Mouse (Mus musculus): ENCODE measurements around the gene Fads3. TPM values are rescaled to one million over a fixed set of nuclear protein-coding genes. Genes with fewer than 3 reads are reported as not detected.

Fads3 gene
- polyA plus RNA-seq, 2 experiments, result 10.6 to 40.8 TPM

DNA sequence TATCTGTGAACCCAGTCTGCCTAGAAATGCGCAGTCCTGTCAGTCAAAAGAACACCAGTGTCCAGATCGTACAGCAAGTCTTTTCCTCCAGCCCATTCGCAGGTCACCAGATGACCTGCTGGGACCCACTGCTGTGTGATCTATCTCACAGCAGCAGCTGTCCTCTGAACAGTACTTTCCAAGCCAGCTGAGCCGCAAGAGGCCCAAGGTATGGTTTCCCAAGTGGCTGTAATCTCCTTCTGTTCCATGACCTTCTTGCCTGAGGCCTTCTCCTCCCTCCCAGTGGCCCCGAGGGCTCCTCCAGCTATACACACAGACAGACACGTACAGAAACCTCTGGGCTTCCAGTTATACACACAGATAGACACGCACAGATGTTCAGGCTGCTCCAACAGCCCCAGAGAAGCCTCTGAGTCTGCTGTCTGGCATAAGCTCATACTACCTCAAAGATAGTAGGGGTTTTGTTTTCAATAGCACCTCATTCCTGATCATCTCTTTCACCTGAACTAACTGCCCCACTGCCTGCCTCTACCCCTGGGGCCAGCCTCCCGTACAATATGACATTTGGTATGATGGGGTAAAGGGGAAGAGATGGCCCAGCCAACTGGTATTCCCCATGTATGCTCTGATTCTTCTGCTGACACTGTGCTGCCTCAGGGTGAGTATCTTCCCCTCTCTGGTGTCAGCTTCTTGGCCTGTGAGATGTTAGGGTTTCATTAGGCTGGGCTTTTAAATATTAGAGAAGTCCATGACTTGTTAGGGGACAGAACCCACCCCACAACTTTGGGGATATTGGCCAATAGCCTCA lies 19.6 kb downstream of the Fads3 start:
- no peak overlapping the region for H3K4me2 ChIP-seq (replicated peaks; ENCODE audit: low read depth, low read length, severe bottlenecking)
- peaks cover 57% of the 10 kb centered on the region for H3K36me3 ChIP-seq (ENCODE audit: control insufficient read depth, insufficient read depth, low read length)
- H3K27me3 ChIP-seq (ENCODE audit: control insufficient read depth, insufficient read depth, low read length), result no peaks in the 10 kb centered on the region
- DNase-seq (ENCODE audit: low spot score), result no peak
- H3K4me1 ChIP-seq (ENCODE audit: control insufficient read depth, insufficient read depth, low read length), result peaks cover 10% of the 10 kb centered on the region
- TF ChIP-seq POLR2A (IDR thresholded peaks at IDR 0.05; ENCODE audit: borderline replicate concordance, extremely low read depth, insufficient read depth, insufficient read length), result no peak
- H3K9ac ChIP-seq (ENCODE audit: low read depth, low read length, severe bottlenecking), result no peak overlapping the region
- ATAC-seq (ENCODE audit: low FRiP score, low read depth), result no peak
- no peak overlapping the region for H3K4me3 ChIP-seq (replicated peaks; ENCODE audit: low read length)
- 57% methylated on average over 8 of the region's 8 CpGs for WGBS
- no peak overlapping the region for H3K27ac ChIP-seq (replicated peaks; ENCODE audit: low read depth, low read length)
- H3K9me3 ChIP-seq (ENCODE audit: control insufficient read depth, low read length), result no peaks in the 10 kb centered on the region

DNA sequence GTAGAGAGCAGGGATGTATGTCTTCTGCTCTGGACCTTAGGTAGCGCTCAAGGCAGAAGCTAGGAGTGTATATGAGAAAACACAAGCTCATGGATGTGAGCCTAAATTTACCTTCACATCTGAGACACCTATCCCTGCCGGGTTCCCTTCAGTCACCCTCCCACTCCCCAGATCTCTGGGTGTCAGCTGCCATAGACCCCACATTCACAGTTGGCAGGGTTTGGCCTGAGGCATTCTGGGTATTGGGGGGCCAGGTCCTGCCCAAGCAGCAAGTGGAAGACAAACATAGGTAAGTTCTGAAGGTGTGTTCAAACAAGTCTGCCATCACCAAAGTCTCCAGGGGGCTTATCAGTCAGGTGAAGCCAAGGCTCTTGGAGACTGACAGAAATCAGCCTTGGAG lies 20.3 kb downstream of the Fads3 start:
- ATAC-seq (ENCODE audit: low FRiP score, low read depth) (no peak), DNase-seq (ENCODE audit: low spot score) (no peak)
- no peak overlapping the region for H3K4me2 ChIP-seq (replicated peaks; ENCODE audit: low read depth, low read length, severe bottlenecking)
- peaks cover 10% of the 10 kb centered on the region for H3K4me1 ChIP-seq (ENCODE audit: control insufficient read depth, insufficient read depth, low read length)
- no peak overlapping the region for H3K4me3 ChIP-seq (replicated peaks; ENCODE audit: low read length)
- 97% methylated on average over 2 of the region's 2 CpGs for WGBS
- H3K9ac ChIP-seq (ENCODE audit: low read depth, low read length, severe bottlenecking), result no peak overlapping the region
- H3K9me3 ChIP-seq (ENCODE audit: control insufficient read depth, low read length), result no peaks in the 10 kb centered on the region
- no peak for TF ChIP-seq POLR2A (IDR thresholded peaks at IDR 0.05; ENCODE audit: borderline replicate concordance, extremely low read depth, insufficient read depth, insufficient read length)
- peaks cover 57% of the 10 kb centered on the region for H3K36me3 ChIP-seq (ENCODE audit: control insufficient read depth, insufficient read depth, low read length)
- no peaks in the 10 kb centered on the region for H3K27me3 ChIP-seq (ENCODE audit: control insufficient read depth, insufficient read depth, low read length)
- no peak overlapping the region for H3K27ac ChIP-seq (replicated peaks; ENCODE audit: low read depth, low read length)

DNA sequence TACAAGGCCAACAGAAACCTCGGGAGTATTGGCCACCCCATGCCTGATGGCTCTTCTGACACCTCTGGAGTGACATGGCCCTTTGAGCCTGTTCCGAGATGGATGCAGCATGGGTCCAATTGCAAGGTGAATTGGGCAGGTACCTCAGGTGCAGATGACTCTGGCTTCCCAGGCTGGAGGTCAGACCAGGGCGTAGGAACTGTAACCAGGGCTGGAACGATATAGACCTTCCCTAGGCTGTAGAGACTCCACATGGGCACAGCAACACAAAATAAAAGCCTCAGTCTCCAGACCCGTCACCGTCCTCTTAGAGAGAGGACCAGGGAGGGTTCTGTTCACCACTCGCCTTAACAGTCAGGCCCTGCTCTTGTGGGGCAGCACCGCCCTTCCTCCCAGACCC lies 20.9 kb downstream of the Fads3 start:
- H3K4me3 ChIP-seq (replicated peaks; ENCODE audit: low read length), result no peak overlapping the region
- DNase-seq (ENCODE audit: low spot score) (no peak), ATAC-seq (ENCODE audit: low FRiP score, low read depth) (no peak)
- H3K4me1 ChIP-seq (ENCODE audit: control insufficient read depth, insufficient read depth, low read length), result peaks cover 8% of the 10 kb centered on the region
- H3K36me3 ChIP-seq (ENCODE audit: control insufficient read depth, insufficient read depth, low read length), result peaks cover 62% of the 10 kb centered on the region
- H3K27me3 ChIP-seq (ENCODE audit: control insufficient read depth, insufficient read depth, low read length), result no peaks in the 10 kb centered on the region
- no peak overlapping the region for H3K4me2 ChIP-seq (replicated peaks; ENCODE audit: low read depth, low read length, severe bottlenecking)
- no peak overlapping the region for H3K9ac ChIP-seq (ENCODE audit: low read depth, low read length, severe bottlenecking)
- no peak overlapping the region for H3K27ac ChIP-seq (replicated peaks; ENCODE audit: low read depth, low read length)
- 87% methylated on average over 8 of the region's 8 CpGs for WGBS
- H3K9me3 ChIP-seq (ENCODE audit: control insufficient read depth, low read length), result no peaks in the 10 kb centered on the region
- no peak for TF ChIP-seq POLR2A (IDR thresholded peaks at IDR 0.05; ENCODE audit: borderline replicate concordance, extremely low read depth, insufficient read depth, insufficient read length)

DNA sequence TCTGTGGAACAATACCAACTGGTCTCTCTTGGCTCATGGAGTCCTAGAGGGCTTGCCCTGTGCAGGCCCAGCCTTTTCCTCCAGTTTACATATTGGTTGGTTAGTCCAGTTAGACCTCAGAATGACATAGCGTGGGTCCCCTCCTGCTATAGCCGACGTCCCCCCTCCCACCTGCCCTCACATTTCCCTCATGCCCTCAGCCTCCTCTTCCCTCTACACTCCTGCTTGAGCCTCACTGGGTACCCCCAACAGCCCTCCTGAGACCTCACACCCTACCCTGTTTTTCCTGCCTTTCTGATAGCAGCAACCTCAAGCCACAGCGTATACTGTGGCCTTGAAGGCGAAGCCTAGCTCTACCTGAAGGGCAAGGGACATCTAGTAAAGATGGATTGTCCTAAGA lies 21.5 kb downstream of the Fads3 start:
- H3K4me3 ChIP-seq (replicated peaks; ENCODE audit: low read length), result no peak overlapping the region
- ATAC-seq (ENCODE audit: low FRiP score, low read depth) (no peak), DNase-seq (ENCODE audit: low spot score) (no peak)
- 92% methylated on average over 5 of the region's 5 CpGs for WGBS
- no peaks in the 10 kb centered on the region for H3K27me3 ChIP-seq (ENCODE audit: control insufficient read depth, insufficient read depth, low read length)
- peaks cover 68% of the 10 kb centered on the region for H3K36me3 ChIP-seq (ENCODE audit: control insufficient read depth, insufficient read depth, low read length)
- no peak overlapping the region for H3K4me2 ChIP-seq (replicated peaks; ENCODE audit: low read depth, low read length, severe bottlenecking)
- no peak for TF ChIP-seq POLR2A (IDR thresholded peaks at IDR 0.05; ENCODE audit: borderline replicate concordance, extremely low read depth, insufficient read depth, insufficient read length)
- H3K9ac ChIP-seq (ENCODE audit: low read depth, low read length, severe bottlenecking), result no peak overlapping the region
- H3K9me3 ChIP-seq (ENCODE audit: control insufficient read depth, low read length), result no peaks in the 10 kb centered on the region
- H3K4me1 ChIP-seq (ENCODE audit: control insufficient read depth, insufficient read depth, low read length), result peaks cover 3% of the 10 kb centered on the region
- no peak overlapping the region for H3K27ac ChIP-seq (replicated peaks; ENCODE audit: low read depth, low read length)

DNA sequence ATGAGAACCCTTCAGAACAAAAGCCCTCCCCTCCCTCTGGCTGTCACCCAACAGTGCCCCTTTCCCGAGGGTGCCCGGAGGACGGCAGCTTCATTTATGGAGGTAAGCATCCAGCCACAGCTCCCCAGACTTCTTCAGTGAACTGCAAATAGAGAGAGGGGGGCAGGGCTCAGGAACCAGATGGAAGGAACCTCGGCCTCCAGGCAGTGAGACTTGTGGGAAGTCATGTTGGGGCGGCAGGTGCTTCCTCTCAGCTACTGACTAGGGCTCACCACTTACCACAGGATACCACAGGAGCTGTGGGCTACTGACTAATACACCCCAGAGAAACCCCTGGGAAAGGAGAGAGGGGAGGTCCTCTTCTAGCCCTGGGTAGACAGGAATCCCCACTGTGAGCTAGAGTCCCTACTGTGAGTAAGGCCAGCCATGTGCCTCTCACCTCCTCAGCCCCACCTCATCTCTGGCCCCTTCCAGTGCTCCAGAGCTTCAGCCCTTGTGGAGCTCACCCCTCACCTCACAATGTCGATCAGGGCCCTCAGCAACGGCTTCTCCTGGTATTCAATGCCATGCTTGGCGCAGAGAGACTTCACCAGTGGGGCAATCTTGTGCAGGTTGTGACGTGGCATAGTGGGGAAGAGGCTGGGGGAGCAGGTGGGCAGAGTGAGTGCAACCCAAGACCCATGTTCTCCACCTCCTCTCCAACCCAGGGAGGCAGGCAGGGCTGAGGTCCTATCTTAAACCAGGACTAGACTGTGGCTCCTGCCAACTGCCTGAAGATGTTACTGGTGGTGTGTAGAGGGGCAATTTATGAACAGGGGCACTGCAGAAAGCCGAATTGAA lies 23.0 kb downstream of the Fads3 start:
- Histone ChIP-seq H3K27me3 (ENCODE audit: control insufficient read depth, insufficient read depth, low read length) (no peaks in the 10 kb centered on the region), H3K9ac (ENCODE audit: low read depth, low read length, severe bottlenecking) (no peak overlapping the region), H3K4me2 (replicated peaks; ENCODE audit: low read depth, low read length, severe bottlenecking) (no peak overlapping the region), H3K36me3 (ENCODE audit: control insufficient read depth, insufficient read depth, low read length) (peaks cover 82% of the 10 kb centered on the region), H3K9me3 (ENCODE audit: control insufficient read depth, low read length) (no peaks in the 10 kb centered on the region), H3K27ac (replicated peaks; ENCODE audit: low read depth, low read length) (no peak overlapping the region), H3K4me3 (replicated peaks; ENCODE audit: low read length) (no peak overlapping the region), H3K4me1 (ENCODE audit: control insufficient read depth, insufficient read depth, low read length) (no peaks in the 10 kb centered on the region)
- TF ChIP-seq POLR2A (IDR thresholded peaks at IDR 0.05; ENCODE audit: borderline replicate concordance, extremely low read depth, insufficient read depth, insufficient read length), result no peak
- 88% methylated on average over 8 of the region's 10 CpGs for WGBS
- no peak for ATAC-seq (ENCODE audit: low FRiP score, low read depth)
- no peak for DNase-seq (ENCODE audit: low spot score)
